15 mouse cellular contexts compared by ENCODE assay signal in the genomic region with DNA sequence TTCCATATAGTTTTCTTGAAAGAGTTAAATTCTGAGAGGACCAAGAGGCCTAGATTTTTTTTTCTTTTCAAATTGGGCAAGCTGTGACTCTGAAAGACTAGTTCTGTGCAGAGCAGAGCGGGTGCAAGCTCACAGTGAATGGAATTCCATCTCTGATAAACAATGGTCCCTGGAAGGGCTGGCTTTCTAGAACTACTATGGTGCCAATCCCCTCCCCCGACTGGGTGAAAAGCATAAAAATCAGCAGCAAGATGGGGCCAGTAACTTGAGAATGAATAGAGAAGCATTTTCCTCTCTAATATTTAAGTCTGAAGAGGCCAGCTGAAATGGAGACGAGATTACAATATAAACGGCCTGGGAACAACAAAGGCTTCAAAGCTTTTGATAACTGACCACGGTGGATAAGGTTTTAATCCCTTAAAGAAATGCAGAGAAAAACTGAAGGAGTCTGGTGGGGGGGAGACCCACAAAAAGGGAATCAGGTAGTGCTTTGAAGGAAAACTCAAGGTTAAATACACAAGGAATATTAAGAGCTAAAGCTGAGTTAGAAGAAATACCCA. TPM values are rescaled to one million over a fixed set of nuclear protein-coding genes. Genes with fewer than 3 reads are reported as not detected.
DNase-seq lines count a peak whose midpoint lies in the region; ATAC-seq and TF ChIP-seq lines count a peak whose summit lies in the region.
"Had no signal": no experiment of that assay in that cellular context is flagged by ENCODE, and none has a peak within 500 bp of the region (broad histone marks: within the 10 kb centered on the region; RNA-seq: fewer than 3 reads in every experiment).

No protein-coding gene starts in this region.

- H3K27ac ChIP-seq in embryonic facial prominence, embryonic 10.5 days (replicated peaks) = peak overlapping the region; percentile 24; the same call in 1 of the 2 replicates
- no peak overlapping the region for H3K27ac ChIP-seq in forebrain, embryonic 16.5 days (ENCODE audit: low read length)
- no peak overlapping the region for H3K27ac ChIP-seq in midbrain, embryonic 13.5 days
- H3K27ac ChIP-seq in intestine, postnatal 0 days (ENCODE audit: low read depth, low read length) = no peak overlapping the region
- H3K27ac ChIP-seq: kidney, postnatal 0 days; left cerebral cortex, adult 2 months had no signal

- no peaks in the 10 kb centered on the region for H3K36me3 ChIP-seq in embryonic facial prominence, embryonic 10.5 days (replicated peaks)
- H3K36me3 ChIP-seq in forebrain, embryonic 16.5 days (ENCODE audit: control insufficient read depth, insufficient read depth) = no peaks in the 10 kb centered on the region
- H3K36me3 ChIP-seq in midbrain, embryonic 13.5 days = no peaks in the 10 kb centered on the region
- no peaks in the 10 kb centered on the region for H3K36me3 ChIP-seq in intestine, postnatal 0 days (ENCODE audit: control insufficient read depth, insufficient read depth)

- H3K9me3 ChIP-seq in embryonic facial prominence, embryonic 10.5 days = no peaks in the 10 kb centered on the region
- H3K9me3 ChIP-seq in forebrain, embryonic 16.5 days (ENCODE audit: control insufficient read depth, low read length) = no peaks in the 10 kb centered on the region
- no peaks in the 10 kb centered on the region for H3K9me3 ChIP-seq in midbrain, embryonic 13.5 days
- no peaks in the 10 kb centered on the region for H3K9me3 ChIP-seq in intestine, postnatal 0 days (ENCODE audit: control insufficient read depth)

- H3K9ac ChIP-seq in forebrain, embryonic 16.5 days (replicated peaks; ENCODE audit: low read depth, low read length) = no peak overlapping the region
- no peak overlapping the region for H3K9ac ChIP-seq in midbrain, embryonic 13.5 days (replicated peaks)
- H3K9ac ChIP-seq in intestine, postnatal 0 days (ENCODE audit: low read depth, low read length) = no peak overlapping the region

- ATAC-seq in forebrain, embryonic 16.5 days = peak; percentile 92
- peak; percentile 72; the same call in 1 of the 2 replicates for ATAC-seq in midbrain, embryonic 13.5 days
- no peak for ATAC-seq in intestine, postnatal 0 days

- 25% methylated on average over 5 of the region's 5 CpGs for WGBS in embryonic facial prominence, embryonic 10.5 days
- WGBS in forebrain, embryonic 16.5 days = 3% methylated on average over 5 of the region's 5 CpGs
- WGBS in midbrain, embryonic 13.5 days = under 1% methylated on average over 5 of the region's 5 CpGs
- 31% methylated on average over 5 of the region's 5 CpGs for WGBS in intestine, postnatal 0 days

- peaks cover 16% of the 10 kb centered on the region for H3K4me1 ChIP-seq in embryonic facial prominence, embryonic 10.5 days
- peaks cover 5% of the 10 kb centered on the region for H3K4me1 ChIP-seq in forebrain, embryonic 16.5 days (replicated peaks; ENCODE audit: control insufficient read depth, insufficient read depth, low read length)
- H3K4me1 ChIP-seq in midbrain, embryonic 13.5 days (replicated peaks) = peaks cover 21% of the 10 kb centered on the region
- H3K4me1 ChIP-seq in intestine, postnatal 0 days (replicated peaks; ENCODE audit: control insufficient read depth, insufficient read depth, low read length) = no peaks in the 10 kb centered on the region

- DNase-seq in cerebellum, adult 9-11 months = peak; percentile 9
- no peak for DNase-seq in cerebellum, postnatal 4 days (ENCODE audit: low spot score in 2 of 2)
- no peak for DNase-seq in embryonic facial prominence, embryonic 10.5 days (ENCODE audit: low spot score)
- DNase-seq in ovary, adult 18-20 months (ENCODE audit: low spot score) = no peak
- no peak for DNase-seq in urinary bladder, postnatal 36 days (ENCODE audit: low spot score in 2 of 2)
- DNase-seq: cerebellum, postnatal 36 days; heart, postnatal 36 days; lung, postnatal 36 days; thymus, adult 2 months had no signal

- no peak overlapping the region for H3K4me2 ChIP-seq in forebrain, embryonic 16.5 days (ENCODE audit: low read length)
- no peak overlapping the region for H3K4me2 ChIP-seq in midbrain, embryonic 13.5 days (replicated peaks)
- H3K4me2 ChIP-seq in intestine, postnatal 0 days (replicated peaks; ENCODE audit: low read depth) = no peak overlapping the region

- no peak overlapping the region for H3K4me3 ChIP-seq in embryonic facial prominence, embryonic 10.5 days
- H3K4me3 ChIP-seq in forebrain, embryonic 16.5 days (replicated peaks; ENCODE audit: low read length) = no peak overlapping the region
- no peak overlapping the region for H3K4me3 ChIP-seq in midbrain, embryonic 13.5 days (replicated peaks)
- no peak overlapping the region for H3K4me3 ChIP-seq in intestine, postnatal 0 days (ENCODE audit: low read depth, low read length)
- H3K4me3 ChIP-seq: left cerebral cortex, adult 2 months; myocyte had no signal

- no peaks in the 10 kb centered on the region for H3K27me3 ChIP-seq in embryonic facial prominence, embryonic 10.5 days (replicated peaks; ENCODE audit: low read depth, poor library complexity, severe bottlenecking)
- H3K27me3 ChIP-seq in forebrain, embryonic 16.5 days (replicated peaks; ENCODE audit: control insufficient read depth, insufficient read depth, low read length) = no peaks in the 10 kb centered on the region
- H3K27me3 ChIP-seq in midbrain, embryonic 13.5 days = peaks cover 44% of the 10 kb centered on the region
- no peaks in the 10 kb centered on the region for H3K27me3 ChIP-seq in intestine, postnatal 0 days (replicated peaks; ENCODE audit: control insufficient read depth, insufficient read depth, low read length)

- no peak for TF ChIP-seq CTCF in intestine, postnatal 0 days (IDR thresholded peaks at IDR 0.05; ENCODE audit: low read depth)

RNA-seq across cellular contexts. Expression of a gene that starts 50.7 kb away (rescaled TPM):
- 7.1 and 9.7 TPM in 2 replicates for polyA plus RNA-seq in embryonic facial prominence, embryonic 10.5 days (2016; fragmentation: Nextera tagmentation; extraction: Ambion mirVana)
- polyA plus RNA-seq in forebrain, embryonic 16.5 days (2015; fragmentation: Nextera tagmentation; extraction: Ambion mirVana) = 5.4 and 7.5 TPM in 2 replicates
- polyA plus RNA-seq in midbrain, embryonic 13.5 days (2015; fragmentation: Nextera tagmentation; extraction: Ambion mirVana) = 4.9 TPM in 2 replicates
- 1.4 and 1.6 TPM in 2 replicates for polyA plus RNA-seq in intestine, postnatal 0 days (2015; fragmentation: Nextera tagmentation; extraction: Ambion mirVana)
